Mouse (Mus musculus) skeletal muscle tissue, adult 2 months (tissue): ENCODE measurements at regions not wholly inside any gene's neighbourhood (a gene's known extent, or its start where the extent isn't known, plus 50 kb on each side); places are given as distances from the start of the nearest gene placed in this dataset.

Experiments
- DNase-seq: peaks from one replicate; pipeline ENCODE4 v3.0.0-alpha.2; 2012; ENCODE audit warnings: low read depth, low spot score

DNA sequence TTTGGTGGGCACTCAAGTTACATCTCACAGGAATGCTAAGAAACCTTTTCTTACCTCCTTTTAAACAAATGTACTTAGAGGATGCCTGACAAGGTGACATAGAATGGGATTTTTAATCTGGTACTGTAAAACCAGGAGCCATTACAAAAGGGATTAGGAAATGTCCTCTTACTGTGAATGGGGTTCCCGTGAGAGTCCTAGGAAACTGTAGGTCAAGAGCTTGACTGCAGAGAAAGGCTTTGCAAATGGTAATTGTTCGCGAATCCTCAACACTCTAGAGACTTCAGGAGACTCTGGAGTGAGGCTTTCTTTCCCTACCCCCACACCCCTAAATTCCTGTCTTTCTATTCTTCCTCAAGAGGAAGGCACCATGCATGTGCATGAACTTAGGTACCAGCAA is 242.7 kb upstream of the Gadl1 start:
- no peak for DNase-seq

DNA sequence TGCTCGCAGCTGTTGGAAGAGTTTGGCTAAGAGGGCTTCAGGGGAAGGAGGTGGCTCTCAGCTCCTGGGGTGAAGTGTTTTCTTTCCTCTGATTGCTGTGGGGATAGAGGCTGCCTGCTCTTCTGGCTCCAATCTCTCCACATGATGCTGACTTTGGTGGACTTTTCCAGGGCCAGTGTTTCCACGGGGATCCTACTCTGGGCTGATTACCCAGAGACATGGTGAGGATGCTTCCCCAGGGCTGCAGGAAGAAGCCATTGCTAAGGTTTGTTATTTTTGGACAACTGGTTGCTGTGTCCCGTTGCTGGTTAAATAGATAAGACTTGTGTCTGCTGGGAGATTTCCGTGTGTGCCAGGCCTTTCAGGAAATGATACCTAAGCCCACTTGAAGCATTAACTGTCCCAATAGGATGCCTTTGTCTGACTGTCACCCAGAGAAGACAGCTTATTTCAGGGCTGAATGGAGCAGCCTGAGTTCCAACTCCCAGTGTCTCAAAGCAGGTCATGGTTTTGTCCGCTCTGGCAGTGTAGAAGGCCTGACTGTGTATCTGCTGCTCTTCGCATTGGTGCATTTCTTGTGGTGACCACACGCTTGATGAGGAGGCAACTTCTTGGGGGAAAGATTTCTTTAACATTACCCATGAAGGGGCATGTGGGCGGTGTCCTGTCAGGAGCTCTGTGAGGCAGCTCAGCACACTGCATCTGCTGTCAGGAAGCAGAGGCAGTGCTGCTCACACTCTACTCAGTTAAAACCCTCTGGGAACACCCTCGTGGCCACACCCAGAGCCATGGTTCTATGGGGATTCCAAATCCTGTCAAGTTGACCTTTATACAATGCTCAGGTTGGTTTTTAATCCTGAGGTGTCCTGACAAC is 228.3 kb upstream of the Gadl1 start:
- DNase-seq, result no peak

GRCm38 (mm10) chr9:115681841-115682240 is 227.4 kb upstream of the Gadl1 start:
- DNase-seq, result no peak

- no peak for DNase-seq
Observed at GRCm38 (mm10) chr9:115683951-115684350, 225.3 kb upstream of the Gadl1 start.

- DNase-seq, result peak; percentile 17
Observed at GRCm38 (mm10) chr9:115686605-115687004, 222.7 kb upstream of the Gadl1 start.

DNA sequence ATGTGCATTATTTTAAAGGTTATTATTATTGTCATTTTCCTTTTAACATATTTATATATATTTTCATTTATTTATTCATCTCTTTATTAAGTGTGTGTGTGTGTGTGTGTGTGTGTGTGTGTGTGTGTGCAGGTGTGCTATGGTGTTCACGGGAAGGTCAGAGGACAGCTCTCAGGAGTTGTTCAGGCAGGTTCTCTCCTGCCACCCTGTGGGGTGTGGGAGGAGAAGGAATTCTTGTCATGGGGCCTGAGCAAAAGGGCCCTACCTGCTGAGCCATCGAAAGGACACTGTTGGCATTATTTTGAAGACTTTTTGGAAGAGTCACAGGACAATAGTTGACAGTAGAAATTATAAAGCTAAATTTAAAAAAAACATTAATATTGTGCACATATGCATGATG is 216.4 kb upstream of the Gadl1 start:
- DNase-seq, result no peak

DNA sequence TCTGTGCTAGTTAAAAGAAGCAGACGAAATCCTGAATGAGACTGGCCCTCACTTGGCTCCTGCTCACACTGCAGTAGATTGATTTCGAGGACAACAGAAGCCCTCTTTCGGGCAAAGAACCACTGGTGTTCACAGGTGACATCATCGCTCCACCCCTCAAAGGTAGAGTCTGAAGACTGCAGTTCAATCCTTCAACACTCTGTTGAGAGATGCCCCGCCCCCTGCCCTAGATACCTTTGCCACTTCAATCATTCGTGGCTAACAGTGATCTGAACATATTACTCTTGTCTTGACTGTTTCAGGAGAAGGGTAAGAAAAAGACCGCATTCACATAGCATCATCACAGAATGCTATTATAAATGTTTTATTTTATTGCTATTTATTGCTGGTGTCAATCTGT is 205.5 kb upstream of the Gadl1 start:
- no peak for DNase-seq

DNA sequence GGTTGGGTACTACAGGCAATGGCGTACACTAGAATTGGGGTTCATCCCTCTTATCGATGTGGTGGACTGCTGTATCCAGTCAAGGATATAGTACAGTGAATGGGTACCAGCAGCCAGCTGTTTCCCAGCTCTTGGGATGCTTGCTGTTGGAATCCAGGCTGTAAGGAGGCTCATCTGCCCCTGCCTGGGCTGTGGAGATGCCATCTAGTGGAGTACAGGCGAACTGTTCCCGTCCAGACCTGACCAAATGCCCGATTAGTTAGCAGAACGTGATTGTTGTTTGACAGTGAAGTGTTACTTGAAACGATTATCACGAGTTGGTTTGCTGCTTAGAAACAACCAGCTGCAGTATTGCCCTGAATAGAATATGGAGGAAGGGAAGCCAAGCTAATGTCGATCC is 205.0 kb upstream of the Gadl1 start:
- DNase-seq, result peak; percentile 40

DNA sequence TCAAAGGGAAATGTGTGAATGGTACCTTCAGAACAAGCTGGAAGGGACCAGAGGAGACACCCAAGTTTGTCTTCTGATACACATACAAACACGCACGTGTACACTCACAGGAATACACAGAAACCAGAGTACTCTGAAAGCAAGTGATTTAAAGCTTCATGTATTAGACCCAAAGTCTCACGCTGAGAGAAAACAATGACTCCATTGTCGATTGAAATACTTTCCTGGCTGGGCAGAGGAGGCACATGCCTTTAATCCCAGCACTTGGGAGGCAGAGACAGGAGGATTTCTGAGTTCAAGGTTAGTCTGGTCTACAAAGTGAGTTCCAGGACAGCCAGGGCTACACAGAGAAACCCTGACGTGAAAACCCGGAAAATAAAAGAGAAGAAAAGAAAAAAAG is 203.5 kb upstream of the Gadl1 start:
- DNase-seq, result no peak

DNA sequence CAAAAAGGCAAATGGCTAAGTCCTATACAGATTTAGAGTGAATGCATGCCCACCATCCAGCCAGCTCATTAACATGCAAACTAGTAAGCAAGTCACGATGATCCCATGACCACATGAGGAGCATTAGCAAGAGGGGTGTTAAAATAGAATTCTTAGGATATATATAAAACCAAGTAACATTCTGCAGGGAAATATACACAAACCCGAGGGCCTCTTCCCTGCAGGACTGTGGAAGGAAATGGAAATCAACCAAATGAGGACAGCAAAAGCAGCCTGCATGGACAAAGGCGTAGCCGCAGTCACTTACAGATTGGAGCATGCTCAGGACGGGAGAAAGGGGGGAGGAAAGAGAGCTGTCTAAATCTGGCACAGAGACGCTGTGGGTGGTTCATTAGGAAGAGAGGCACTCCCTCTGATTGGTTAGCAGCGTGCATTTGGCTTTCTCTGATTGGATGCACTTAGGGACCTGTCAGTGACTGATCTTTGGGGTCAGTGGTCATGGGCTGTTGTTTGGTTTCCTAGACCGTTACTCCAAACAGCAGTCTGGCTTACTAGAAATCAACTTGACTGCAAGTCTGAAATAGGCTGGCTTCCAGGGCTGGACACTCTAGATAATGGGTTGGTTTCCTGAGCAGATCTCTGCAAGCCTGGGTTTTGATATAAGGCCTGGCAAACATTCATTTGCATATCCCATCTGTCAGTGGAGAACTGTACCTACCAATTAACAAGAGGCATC is 200.9 kb upstream of the Gadl1 start:
- DNase-seq, result peak; percentile 20

DNA sequence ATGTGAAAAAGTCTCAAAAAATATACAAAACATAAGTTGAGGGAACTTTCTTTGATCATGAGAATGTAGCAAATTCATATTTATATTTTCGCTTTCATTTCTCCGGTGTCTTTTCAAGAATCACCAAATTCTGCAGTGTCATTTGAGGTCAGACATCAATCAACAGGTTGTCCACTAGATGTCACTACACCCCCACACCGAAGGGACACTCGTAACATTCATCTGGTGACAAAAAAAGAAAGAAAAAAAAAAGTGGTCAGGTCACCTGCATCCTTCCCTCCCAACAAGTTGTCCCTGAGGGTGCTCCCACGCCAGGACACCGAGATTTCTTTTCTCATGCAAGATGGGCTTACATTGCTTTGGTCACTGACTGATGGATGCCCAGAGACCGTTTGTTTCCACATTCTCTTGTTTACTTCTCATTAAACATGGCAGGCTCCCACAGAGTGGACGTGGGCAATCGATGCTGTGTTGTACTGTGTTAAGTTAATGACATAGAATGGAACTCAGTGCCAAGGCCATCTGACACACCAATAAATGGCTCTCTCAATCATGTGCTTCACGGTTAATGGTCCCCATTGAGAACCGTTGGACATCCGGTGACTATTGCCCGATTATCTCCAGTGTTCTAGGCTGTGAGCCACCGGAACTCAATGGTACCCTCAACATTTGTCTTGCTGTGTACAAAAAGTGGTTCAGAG is 199.1 kb upstream of the Gadl1 start:
- DNase-seq, result peak; percentile 36

- no peak for DNase-seq
Observed at GRCm38 (mm10) chr9:115720306-115720705, 188.9 kb upstream of the Gadl1 start.

DNA sequence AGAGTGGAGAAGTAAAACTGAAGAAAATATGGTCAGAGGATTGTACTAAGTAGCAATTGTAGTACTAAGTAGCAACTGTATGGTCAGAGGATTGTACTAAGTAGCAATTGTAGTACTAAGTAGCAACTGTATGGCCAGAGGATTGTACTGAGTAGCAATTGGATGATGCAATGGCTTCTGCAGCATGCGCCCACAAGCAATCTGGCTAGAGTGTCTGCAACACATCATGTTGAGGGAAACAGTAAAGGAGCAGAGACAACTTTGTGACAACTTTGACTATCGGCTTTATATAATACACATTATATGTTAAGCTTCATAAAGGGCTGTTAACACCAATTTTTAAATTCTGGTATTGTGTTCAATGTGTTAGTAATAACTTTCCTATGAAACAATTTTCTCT is 188.4 kb upstream of the Gadl1 start:
- no peak for DNase-seq

DNA sequence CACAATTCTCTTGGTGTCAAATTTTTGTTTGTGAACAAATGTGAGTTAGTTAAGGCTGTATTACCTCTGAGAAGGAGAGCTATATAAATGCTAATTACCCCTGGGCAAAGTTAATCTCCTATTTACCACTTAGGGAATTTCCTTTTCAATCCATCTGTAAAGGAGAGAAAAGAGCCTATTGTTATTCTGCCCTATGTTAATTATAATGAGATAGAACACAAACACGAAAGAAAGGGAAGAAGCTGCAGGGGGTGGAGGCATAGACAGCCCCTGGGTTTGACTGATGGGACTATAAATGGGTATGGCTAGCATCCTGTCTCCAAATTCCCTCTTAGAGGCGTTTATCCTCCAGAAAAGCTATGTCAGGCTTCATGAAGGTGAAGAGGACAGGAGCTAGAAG is 185.2 kb upstream of the Gadl1 start:
- DNase-seq, result no peak

- DNase-seq, result peak; percentile 36
Observed at GRCm38 (mm10) chr9:115727361-115727760, 181.9 kb upstream of the Gadl1 start.

DNA sequence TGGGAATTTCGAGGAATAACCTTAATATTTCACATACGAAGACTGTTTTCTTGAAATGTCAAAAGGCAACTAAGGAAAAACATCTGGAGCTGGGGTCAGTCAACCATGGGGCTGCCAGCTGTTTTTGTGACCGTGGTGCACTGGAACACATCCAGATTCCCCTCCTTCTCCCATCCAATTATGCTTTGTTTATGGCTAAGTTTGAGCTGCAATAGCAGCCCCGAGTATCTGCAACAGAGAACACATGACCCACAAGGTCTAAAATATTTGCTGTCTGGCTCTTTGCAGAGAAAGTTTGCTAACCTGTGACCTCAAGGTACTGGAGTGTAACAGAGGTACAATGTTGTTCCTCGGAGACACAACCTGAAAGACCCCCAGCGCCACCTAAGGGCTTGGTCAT is 177.7 kb upstream of the Gadl1 start:
- DNase-seq, result no peak

DNA sequence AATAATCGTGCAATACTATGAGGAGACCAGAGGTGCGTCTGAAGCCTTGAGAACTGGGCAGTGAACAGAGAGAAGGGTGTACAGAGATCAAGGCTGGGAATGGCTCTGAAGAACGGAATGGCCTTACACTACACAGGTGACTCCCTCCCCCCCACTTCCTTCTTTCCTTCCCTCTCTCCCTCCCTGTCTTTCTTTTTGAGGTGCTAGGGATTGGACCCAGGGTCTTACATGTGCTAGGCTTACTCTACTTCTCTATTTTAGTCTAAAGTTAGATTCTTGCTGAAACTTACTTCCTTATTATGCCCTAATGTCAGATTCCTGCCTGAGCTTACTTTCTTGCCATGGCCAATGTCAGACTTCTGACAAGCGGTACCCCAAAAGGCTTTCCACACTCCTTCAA is 176.2 kb upstream of the Gadl1 start:
- no peak for DNase-seq

DNA sequence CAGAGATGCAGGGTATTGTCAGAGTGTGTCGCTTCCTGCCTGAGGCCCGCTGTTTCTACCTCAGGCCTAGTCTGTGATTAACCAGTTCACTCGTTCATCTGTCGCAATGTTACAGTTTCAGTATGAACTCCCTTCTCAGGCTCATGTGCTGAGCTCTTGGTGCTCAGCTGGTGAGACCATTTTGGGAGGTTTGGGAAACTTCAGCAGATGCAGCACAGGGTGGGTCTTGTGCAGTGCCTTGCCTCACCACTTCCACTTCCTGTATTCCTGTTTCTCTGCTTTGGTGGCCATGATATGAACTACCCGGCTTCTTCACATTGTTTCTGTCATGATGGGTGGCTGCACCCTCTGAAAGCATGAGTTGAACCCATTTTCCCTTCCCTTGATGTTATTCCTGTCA is 169.3 kb upstream of the Gadl1 start:
- DNase-seq, result no peak

DNA sequence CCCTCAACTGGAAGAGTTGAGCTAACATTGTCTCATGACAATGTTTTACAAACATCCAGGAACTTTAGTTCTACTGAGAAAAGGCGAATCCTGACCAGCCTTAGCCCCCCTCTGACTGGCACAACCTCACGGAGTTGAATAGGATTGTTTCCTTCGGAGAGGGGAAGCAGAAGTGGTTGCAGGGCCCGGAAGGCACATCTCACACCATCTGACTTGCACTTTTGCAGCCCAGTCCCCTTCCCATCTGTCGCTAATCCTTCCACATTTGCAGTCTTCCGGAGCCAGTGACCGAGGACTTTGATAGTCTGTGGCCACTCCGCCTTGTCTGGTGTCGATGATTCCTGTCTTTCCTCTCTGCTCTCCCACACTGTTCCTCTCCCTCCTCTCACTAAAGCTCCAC is 162.8 kb upstream of the Gadl1 start:
- DNase-seq, result no peak

- DNase-seq, result no peak
Observed at GRCm38 (mm10) chr9:115760496-115760895, 148.8 kb upstream of the Gadl1 start.

GRCm38 (mm10) chr9:115764136-115764535 is 145.1 kb upstream of the Gadl1 start:
- no peak for DNase-seq

- DNase-seq, result peak; percentile 74
Observed at GRCm38 (mm10) chr9:115766471-115766870, 142.8 kb upstream of the Gadl1 start.
